Mouse (Mus musculus) heart, postnatal 0 days (tissue): ENCODE results near the gene Bcl2l11. TPM values are rescaled to one million over a fixed set of nuclear protein-coding genes. Genes with fewer than 3 reads are reported as not detected.

Experiments used
- ATAC-seq: fragments of 200-750 bp; cut with Nextera tagmentation; 2 replicates; pipeline ENCODE4 v1.8.0; 2017; ENCODE audit warnings: low read depth, moderate number of reproducible peaks, moderate library complexity; ENCODE audit not compliant: insufficient read depth
- DNase-seq: peaks from one replicate; pipeline ENCODE4 v3.0.0-alpha.2; 2016; ENCODE audit warnings: low spot score
- H3K27ac ChIP-seq: fragments of 300-500 bp; sonication (generic); 2 replicates; pipeline ENCODE4 v1.5.1; 2014; ENCODE audit warnings: low read depth, mild to moderate bottlenecking
- H3K27me3 ChIP-seq: fragments of 300-500 bp; sonication (generic); 2 replicates; pipeline ENCODE4 v1.6.1; 2014; ENCODE audit warnings: low read length, mixed read lengths; ENCODE audit not compliant: control insufficient read depth, insufficient read depth
- H3K36me3 ChIP-seq: fragments of 300-500 bp; sonication (generic); replicated peaks from 2 replicates; pipeline ENCODE4 v1.6.1; 2014; ENCODE audit warnings: low read length, mixed read lengths; ENCODE audit not compliant: control insufficient read depth, insufficient read depth
- H3K4me1 ChIP-seq: fragments of 300-500 bp; sonication (generic); 2 replicates; pipeline ENCODE4 v1.6.1; 2014; ENCODE audit warnings: antibody characterized with exemption; ENCODE audit not compliant: control insufficient read depth, insufficient read depth
- H3K4me2 ChIP-seq: fragments of 300-500 bp; sonication (generic); 2 replicates; pipeline ENCODE4 v1.6.1; 2014; ENCODE audit warnings: low read depth, mild to moderate bottlenecking, low read length, moderate library complexity
- H3K4me3 ChIP-seq: fragments of 300-500 bp; sonication (generic); 2 replicates; pipeline ENCODE4 v1.5.1; 2014; ENCODE audit warnings: low read depth, low read length
- H3K9ac ChIP-seq: fragments of 300-500 bp; sonication (generic); replicated peaks from 2 replicates; pipeline ENCODE4 v1.6.1; 2014; ENCODE audit warnings: low read depth, low read length, mixed read lengths
- H3K9me3 ChIP-seq: fragments of 300-500 bp; sonication (generic); replicated peaks from 2 replicates; pipeline ENCODE4 v1.6.1; 2016; ENCODE audit warnings: low read length; ENCODE audit not compliant: control insufficient read depth
- CTCF ChIP-seq: IDR thresholded peaks from 2 replicates; pipeline ENCODE4 v1.5.1; 2016; ENCODE audit warnings: antibody characterized with exemption, control low read depth, low read depth
- EP300 ChIP-seq: IDR thresholded peaks from 2 replicates; pipeline ENCODE4 v1.6.1; 2016; ENCODE audit warnings: antibody characterized with exemption, low read depth
- WGBS: fragments of 180-500 bp; shearing (Covaris S2); extraction: QIAGEN DNeasy Blood & Tissue Kit; methylation state at CpG from one replicate; pipeline ENCODE4 v1.1.7; 2014; 5-methylcytosine and 5-hydroxymethylcytosine counted together
- polyA plus RNA-seq: library from polyadenylated mRNA; unstranded; fragments of >200 nt; fragmentation: Nextera tagmentation; extraction: Ambion mirVana; gene quantifications from 2 replicates; pipeline ENCODE4 v1.2.1, GENCODE M21; 2015
- total RNA-seq: library from RNA; depleted of rRNA; stranded (reverse); fragments of >200 nt; gene quantifications from 2 replicates; pipeline ENCODE4 v1.2.3, GENCODE M21; 2014; ENCODE audit warnings: low replicate concordance

Gene Bcl2l11
- total and polyA plus RNA-seq, 2 experiments from 2014 or later = 18.2 to 26.1 TPM

DNA sequence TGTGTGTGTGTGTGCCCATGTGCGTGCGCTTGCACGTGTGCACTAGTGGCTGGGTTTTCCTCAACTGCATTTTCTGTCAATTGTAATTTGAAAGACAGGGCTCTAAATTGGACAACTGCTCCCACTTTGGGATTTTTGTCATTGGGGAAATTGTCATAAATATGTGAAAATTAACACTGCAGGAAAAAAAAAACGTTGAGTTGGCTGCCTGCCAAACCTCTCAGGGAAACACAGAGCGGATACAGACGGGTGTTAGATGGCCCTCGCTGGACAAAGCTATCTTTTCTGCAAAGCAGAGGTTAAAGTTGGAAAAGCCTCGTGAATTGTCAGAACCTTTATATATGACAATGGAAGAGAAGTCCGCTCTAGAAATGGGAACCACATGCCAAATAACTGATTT lies 84.5 kb downstream of the Bcl2l11 start:
- H3K4me3 ChIP-seq = no peak overlapping the region
- no peak overlapping the region for H3K27ac ChIP-seq
- no peak for ATAC-seq
- H3K9me3 ChIP-seq = no peaks in the 10 kb centered on the region
- TF ChIP-seq CTCF (no peak), EP300 (no peak)
- H3K36me3 ChIP-seq = no peaks in the 10 kb centered on the region
- no peaks in the 10 kb centered on the region for H3K27me3 ChIP-seq
- H3K9ac ChIP-seq = no peak overlapping the region
- no peak overlapping the region for H3K4me2 ChIP-seq
- no peak for DNase-seq
- peaks cover 18% of the 10 kb centered on the region for H3K4me1 ChIP-seq
- WGBS = 43% methylated on average over 9 of the region's 9 CpGs

DNA sequence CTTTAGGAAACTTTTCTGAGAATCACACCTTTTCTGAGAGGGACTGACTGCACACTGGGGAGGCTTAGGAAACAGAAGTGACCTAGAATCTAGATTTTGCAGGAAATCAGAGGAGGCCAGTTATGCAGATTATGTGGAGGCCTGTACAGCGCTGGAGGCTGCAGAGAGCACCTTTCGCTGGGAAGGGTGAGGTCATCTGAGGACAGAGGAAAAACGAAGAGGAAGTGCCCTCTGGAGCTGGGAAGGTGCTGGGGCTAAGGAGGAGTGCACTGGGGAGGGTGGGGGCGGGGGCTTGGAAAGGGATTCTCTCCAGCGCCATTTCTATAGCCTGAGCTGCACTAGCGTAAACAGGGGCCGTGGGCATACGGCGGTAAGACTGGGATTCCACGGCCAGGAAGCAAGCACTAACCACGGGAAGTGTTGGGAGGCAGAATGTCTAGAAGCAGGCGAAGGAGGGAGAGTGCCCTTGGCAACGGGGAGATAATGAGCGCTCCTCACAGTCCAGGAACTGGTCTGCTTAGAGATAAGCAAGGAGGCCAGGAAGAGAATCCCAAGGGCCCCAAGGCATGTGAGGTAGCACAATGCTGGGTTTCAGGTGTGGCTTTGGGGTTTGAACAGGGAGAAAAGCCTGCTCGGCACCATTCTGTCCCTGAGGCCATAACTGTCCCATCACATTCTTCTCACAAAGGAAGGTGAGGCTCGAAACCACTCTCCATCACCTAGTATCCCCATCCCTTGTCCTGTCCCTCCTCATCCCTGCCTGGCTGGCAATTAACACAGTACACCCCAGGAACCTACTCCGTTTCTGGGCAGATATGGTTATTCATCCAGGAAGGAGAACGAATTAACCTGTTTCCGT lies 85.4 kb downstream of the Bcl2l11 start:
- WGBS = 31% methylated on average over 19 of the region's 19 CpGs
- no peak overlapping the region; the same call in 1 of the 2 replicates for H3K27ac ChIP-seq
- DNase-seq (no peak), ATAC-seq (peak; percentile 63)
- no peaks in the 10 kb centered on the region for H3K27me3 ChIP-seq
- TF ChIP-seq CTCF (no peak), EP300 (no peak)
- peak overlapping the region; percentile 34; the same call in 1 of the 2 replicates for H3K4me2 ChIP-seq
- H3K9me3 ChIP-seq = no peaks in the 10 kb centered on the region
- H3K4me1 ChIP-seq = peaks cover 18% of the 10 kb centered on the region
- no peaks in the 10 kb centered on the region for H3K36me3 ChIP-seq
- no peak overlapping the region for H3K9ac ChIP-seq
- no peak overlapping the region for H3K4me3 ChIP-seq

DNA sequence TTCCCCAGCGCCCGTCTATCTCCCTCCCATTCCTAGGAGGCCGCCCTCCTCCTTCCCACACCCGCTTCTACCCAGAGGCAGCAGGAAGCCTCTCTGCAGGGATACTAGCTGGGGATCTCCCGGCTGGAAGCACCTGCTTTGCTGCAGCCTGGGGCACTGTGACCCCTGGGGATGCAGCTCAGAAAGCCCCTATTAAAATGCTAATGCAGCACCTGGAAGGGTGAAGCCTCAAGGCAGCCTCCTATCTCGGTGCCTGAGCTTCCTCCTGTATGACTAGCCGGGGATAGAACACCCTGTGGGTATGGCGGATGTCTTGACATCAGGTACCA lies 86.0 kb downstream of the Bcl2l11 start:
- Histone ChIP-seq H3K4me1 (peaks cover 18% of the 10 kb centered on the region), H3K36me3 (no peaks in the 10 kb centered on the region), H3K4me3 (no peak overlapping the region), H3K4me2 (peak overlapping the region; percentile 34; the same call in 1 of the 2 replicates), H3K9me3 (no peaks in the 10 kb centered on the region), H3K27ac (no peak overlapping the region), H3K9ac (no peak overlapping the region), H3K27me3 (no peaks in the 10 kb centered on the region)
- TF ChIP-seq CTCF (no peak), EP300 (no peak)
- 59% methylated on average over 8 of the region's 8 CpGs for WGBS
- ATAC-seq = no peak
- DNase-seq = no peak
